ENCODE assay signal across 25 mouse cellular contexts in genomic region chr10:52086681-52087080, GRCm38 (mm10).
"Had no signal": no experiment of that assay in that cellular context is flagged by ENCODE, and none has a peak within 500 bp of the region (broad histone marks: within the 10 kb centered on the region; RNA-seq: fewer than 3 reads in every experiment).

No protein-coding gene starts in this region.

- H3K4me2 ChIP-seq: forebrain, embryonic 15.5 days; heart, embryonic 11.5 days; heart, embryonic 13.5 days; heart, embryonic 15.5 days; hindbrain, embryonic 13.5 days; hindbrain, embryonic 15.5 days; intestine, embryonic 15.5 days; limb, embryonic 12.5 days; liver, embryonic 11.5 days; liver, embryonic 13.5 days; liver, embryonic 15.5 days had no signal

- H3K9me3 ChIP-seq: forebrain, embryonic 15.5 days; heart, embryonic 13.5 days; heart, embryonic 15.5 days; hindbrain, embryonic 13.5 days; hindbrain, embryonic 15.5 days; intestine, embryonic 15.5 days; limb, embryonic 10.5 days; limb, embryonic 12.5 days; liver, embryonic 13.5 days; liver, embryonic 15.5 days had no signal

- H3K9ac ChIP-seq: forebrain, embryonic 15.5 days; heart, embryonic 13.5 days; heart, embryonic 15.5 days; hindbrain, embryonic 13.5 days; hindbrain, embryonic 15.5 days; intestine, embryonic 15.5 days; limb, embryonic 12.5 days; liver, embryonic 13.5 days; liver, embryonic 15.5 days had no signal

- H3K27ac ChIP-seq: forebrain, embryonic 15.5 days; heart, adult 2 months; heart, embryonic 13.5 days; heart, embryonic 15.5 days; hindbrain, embryonic 13.5 days; hindbrain, embryonic 15.5 days; intestine, embryonic 15.5 days; layer of hippocampus, adult 2 months; left cerebral cortex, adult 2 months; limb, embryonic 10.5 days; limb, embryonic 12.5 days; liver, embryonic 13.5 days; liver, embryonic 15.5 days had no signal

- H3K4me3 ChIP-seq: forebrain, embryonic 15.5 days; heart, adult 2 months; heart, embryonic 13.5 days; heart, embryonic 15.5 days; hindbrain, embryonic 13.5 days; hindbrain, embryonic 15.5 days; intestine, embryonic 15.5 days; layer of hippocampus, adult 2 months; left cerebral cortex, adult 2 months; limb, embryonic 10.5 days; limb, embryonic 12.5 days; liver, embryonic 13.5 days; liver, embryonic 15.5 days had no signal

- DNase-seq: heart, adult 2 months; heart, postnatal 14 days; heart, postnatal 36 days; kidney, adult 18-20 months; kidney, adult 8-10 months; kidney, postnatal 10 days; kidney, postnatal 25 days; kidney, postnatal 4 days; liver; liver, embryonic 13.5 days had no signal

- H3K27me3 ChIP-seq: forebrain, embryonic 15.5 days; heart, embryonic 13.5 days; heart, embryonic 15.5 days; hindbrain, embryonic 13.5 days; hindbrain, embryonic 15.5 days; intestine, embryonic 15.5 days; limb, embryonic 12.5 days; liver, embryonic 13.5 days; liver, embryonic 15.5 days had no signal

- ATAC-seq: forebrain, embryonic 15.5 days; inflammation-experienced regulatory T-cells, adult 6 months; intestine, embryonic 15.5 days; intestine, postnatal 0 days had no signal

- H3K36me3 ChIP-seq: forebrain, embryonic 15.5 days; heart, embryonic 13.5 days; heart, embryonic 15.5 days; hindbrain, embryonic 13.5 days; hindbrain, embryonic 15.5 days; intestine, embryonic 15.5 days; limb, embryonic 10.5 days; limb, embryonic 12.5 days; liver, embryonic 13.5 days; liver, embryonic 15.5 days had no signal

- H3K4me1 ChIP-seq: forebrain, embryonic 15.5 days; heart, embryonic 13.5 days; heart, embryonic 15.5 days; hindbrain, embryonic 13.5 days; hindbrain, embryonic 15.5 days; intestine, embryonic 15.5 days; limb, embryonic 12.5 days; liver, embryonic 13.5 days; liver, embryonic 15.5 days had no signal
